Mouse (Mus musculus) hindbrain, embryonic 12.5 days (tissue): ENCODE data around the gene Nucb2. TPM values are rescaled to one million over a fixed set of nuclear protein-coding genes. Genes with fewer than 3 reads are reported as not detected.

Source experiments
- ATAC-seq: fragments of 200-750 bp; cut with Nextera tagmentation; 2 replicates; pipeline ENCODE4 v1.8.0; 2017; ENCODE audit warnings: moderate TSS enrichment; ENCODE audit not compliant: low FRiP score
- H3K27ac ChIP-seq: fragments of 300-500 bp; sonication (generic); 2 replicates; pipeline ENCODE4 v1.5.1; 2016; ENCODE audit warnings: mild to moderate bottlenecking
- H3K27me3 ChIP-seq: fragments of 300-500 bp; sonication (generic); 2 replicates; pipeline ENCODE4 v1.6.1; 2016; ENCODE audit warnings: mild to moderate bottlenecking
- H3K36me3 ChIP-seq: fragments of 300-500 bp; sonication (generic); 2 replicates; pipeline ENCODE4 v1.6.1; 2016; ENCODE audit warnings: mild to moderate bottlenecking
- H3K4me1 ChIP-seq: fragments of 300-500 bp; sonication (generic); 2 replicates; pipeline ENCODE4 v1.6.1; 2016
- H3K4me2 ChIP-seq: fragments of 300-500 bp; sonication (generic); replicated peaks from 2 replicates; pipeline ENCODE4 v1.6.1; 2016; ENCODE audit warnings: mild to moderate bottlenecking
- H3K4me3 ChIP-seq: fragments of 300-500 bp; sonication (generic); 2 replicates; pipeline ENCODE4 v1.5.1; 2016; ENCODE audit warnings: mild to moderate bottlenecking
- H3K9ac ChIP-seq: fragments of 300-500 bp; sonication (generic); 2 replicates; pipeline ENCODE4 v1.6.1; 2016; ENCODE audit warnings: mild to moderate bottlenecking, moderate library complexity
- H3K9me3 ChIP-seq: fragments of 300-500 bp; sonication (generic); replicated peaks from 2 replicates; pipeline ENCODE4 v1.6.1; 2016; ENCODE audit warnings: mild to moderate bottlenecking
- WGBS: fragments of 180-500 bp; shearing (Covaris S2); methylation state at CpG from one replicate; pipeline ENCODE4 v1.1.7; 2016; 5-methylcytosine and 5-hydroxymethylcytosine counted together
- polyA plus RNA-seq: library from polyadenylated mRNA; unstranded; fragments of >200 nt; fragmentation: Nextera tagmentation; extraction: Ambion mirVana; gene quantifications from 2 replicates; pipeline ENCODE4 v1.2.1, GENCODE M21; 2016

Nucb2 gene
- polyA plus RNA-seq, 1 experiment from 2014 or later = 15.6 TPM

DNA sequence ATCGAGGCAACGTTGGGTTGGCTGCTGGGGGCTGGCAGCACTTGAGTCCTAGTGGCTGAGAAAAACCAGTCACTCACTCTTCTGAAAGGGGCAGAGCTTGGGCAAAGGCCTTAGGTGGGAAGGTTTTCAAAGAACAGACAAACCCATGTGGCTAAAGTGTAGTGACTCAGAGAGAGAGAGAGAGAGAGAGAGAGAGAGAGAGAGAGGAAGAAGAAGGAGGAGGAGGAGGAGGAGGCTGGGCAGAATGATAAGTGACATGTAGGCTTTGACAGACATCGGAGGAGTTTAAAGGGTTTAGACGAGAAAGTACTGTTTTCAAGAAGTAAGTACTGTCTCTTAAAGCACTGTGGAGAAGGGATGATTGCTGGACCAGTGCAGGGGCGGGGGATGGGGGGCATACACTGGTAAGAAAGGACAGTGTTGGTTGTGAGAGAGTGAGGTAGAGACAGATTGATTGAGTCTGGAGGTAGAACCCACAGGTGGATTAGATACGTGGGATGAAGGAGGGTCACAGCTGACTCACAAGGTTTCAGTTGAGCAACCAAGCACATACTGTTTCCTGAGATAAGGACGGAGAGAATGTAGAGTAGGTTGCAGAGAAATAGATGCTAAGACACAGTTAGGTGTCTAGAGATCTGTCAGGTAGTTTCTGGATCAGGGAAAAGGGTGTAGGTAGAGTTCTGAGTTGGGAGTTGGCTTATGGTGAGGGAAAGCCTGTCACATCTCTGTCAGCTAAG is 10.7 kb upstream of the Nucb2 start:
- no peak overlapping the region for H3K4me2 ChIP-seq
- no peaks in the 10 kb centered on the region for H3K36me3 ChIP-seq
- H3K27ac ChIP-seq = no peak overlapping the region
- H3K4me1 ChIP-seq = no peaks in the 10 kb centered on the region
- no peak for ATAC-seq
- H3K9ac ChIP-seq = no peak overlapping the region
- 86% methylated on average over 7 of the region's 7 CpGs for WGBS
- no peaks in the 10 kb centered on the region for H3K27me3 ChIP-seq
- H3K4me3 ChIP-seq = no peak overlapping the region
- peaks cover 4% of the 10 kb centered on the region; the same call in 1 of the 2 replicates for H3K9me3 ChIP-seq

DNA sequence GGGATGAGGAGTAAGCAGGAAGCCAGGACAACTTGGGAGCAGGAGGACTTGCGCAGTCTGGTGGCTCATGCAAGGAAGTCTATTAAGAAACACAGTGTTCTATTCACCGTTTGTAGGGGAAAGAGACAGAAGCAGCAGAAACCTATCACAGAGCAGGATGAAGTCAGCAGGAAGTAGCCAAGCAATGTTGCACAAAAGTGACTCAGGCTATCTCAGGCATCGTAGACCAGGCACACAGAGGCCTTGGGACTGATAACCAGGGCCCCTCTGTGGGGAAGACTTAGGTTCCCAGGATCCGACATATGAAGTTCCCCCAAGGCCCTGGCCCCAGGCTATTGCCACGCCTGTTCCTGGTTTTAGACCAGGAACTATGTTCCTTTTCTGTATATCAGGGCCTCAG is 9.6 kb upstream of the Nucb2 start:
- 81% methylated on average over 5 of the region's 5 CpGs for WGBS
- Histone ChIP-seq H3K4me3 (no peak overlapping the region), H3K4me1 (no peaks in the 10 kb centered on the region), H3K36me3 (no peaks in the 10 kb centered on the region), H3K27me3 (no peaks in the 10 kb centered on the region), H3K9me3 (peaks cover 4% of the 10 kb centered on the region; the same call in 1 of the 2 replicates), H3K4me2 (no peak overlapping the region), H3K9ac (no peak overlapping the region), H3K27ac (no peak overlapping the region)
- ATAC-seq = no peak

DNA sequence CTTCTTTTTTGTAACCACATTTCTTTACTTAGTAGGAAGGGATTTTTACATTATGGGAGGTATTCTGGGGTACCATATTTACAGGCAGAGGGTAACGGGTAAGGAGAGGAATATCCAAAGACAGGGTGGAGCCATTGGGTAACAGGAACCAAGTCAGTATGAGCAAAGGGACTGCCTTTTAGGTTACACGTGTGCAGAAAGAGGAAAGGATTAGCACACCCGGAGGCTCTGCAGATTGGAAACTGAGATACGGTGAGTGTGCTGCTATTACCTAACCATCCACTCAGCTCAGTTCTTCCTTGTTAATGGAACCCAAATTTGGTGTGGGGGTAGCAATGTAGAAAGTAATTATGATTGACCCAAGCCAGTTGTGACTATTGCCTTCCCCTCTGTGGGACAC is 7.4 kb upstream of the Nucb2 start:
- H3K9ac ChIP-seq = no peak overlapping the region
- H3K4me2 ChIP-seq = no peak overlapping the region
- WGBS = 91% methylated on average over 4 of the region's 4 CpGs
- no peak overlapping the region for H3K27ac ChIP-seq
- H3K36me3 ChIP-seq = no peaks in the 10 kb centered on the region
- no peaks in the 10 kb centered on the region for H3K4me1 ChIP-seq
- peaks cover 4% of the 10 kb centered on the region; the same call in 1 of the 2 replicates for H3K9me3 ChIP-seq
- H3K27me3 ChIP-seq = no peaks in the 10 kb centered on the region
- H3K4me3 ChIP-seq = no peak overlapping the region
- ATAC-seq = no peak

DNA sequence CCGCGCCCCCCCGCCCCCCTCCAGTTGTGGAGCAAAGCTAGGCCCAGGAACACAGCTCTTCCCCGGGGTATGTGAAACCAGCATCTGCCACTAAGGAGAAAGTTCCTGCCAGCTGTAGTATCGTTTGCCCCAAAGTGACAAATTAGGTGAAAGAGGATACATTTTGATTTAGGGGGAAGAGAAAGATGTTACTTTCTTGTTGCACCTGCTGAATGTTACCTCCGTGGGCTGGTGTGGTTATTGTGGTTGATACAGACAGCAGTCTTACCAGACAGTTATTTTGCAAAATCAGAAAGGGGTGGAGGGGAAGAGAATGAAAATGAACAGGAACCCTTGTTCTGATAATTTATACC is 625 bp downstream of the Nucb2 start:
- Histone ChIP-seq H3K9me3 (no peaks in the 10 kb centered on the region), H3K9ac (peak overlapping the region; percentile 79), H3K4me1 (no peaks in the 10 kb centered on the region; the same call in 1 of the 2 replicates), H3K36me3 (no peaks in the 10 kb centered on the region), H3K4me3 (peak overlapping the region; percentile 60), H3K27me3 (no peaks in the 10 kb centered on the region), H3K27ac (peak overlapping the region; percentile 69), H3K4me2 (peak overlapping the region; percentile 72)
- no peak for ATAC-seq
- WGBS = 6% methylated on average over 6 of the region's 6 CpGs

DNA sequence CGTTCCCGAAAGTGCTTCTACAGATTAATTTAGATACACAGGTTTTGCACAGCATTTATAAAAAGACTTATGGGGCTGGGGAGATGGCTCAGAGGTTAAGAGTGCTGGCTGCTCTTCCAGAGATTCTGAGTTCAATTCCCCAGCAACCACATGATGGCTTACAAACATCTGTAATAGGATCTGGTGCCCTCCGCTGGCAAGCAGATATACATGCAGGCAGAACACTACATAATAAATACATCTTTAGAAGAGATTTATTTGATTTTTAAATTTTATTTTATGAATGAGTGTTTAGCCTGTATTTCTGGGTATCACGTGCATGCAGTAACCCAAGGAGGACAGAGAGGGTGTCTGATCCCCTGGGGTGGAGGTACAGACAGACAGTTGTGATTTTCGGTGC is 9.9 kb downstream of the Nucb2 start:
- 88% methylated on average over 5 of the region's 5 CpGs for WGBS
- Histone ChIP-seq H3K36me3 (no peaks in the 10 kb centered on the region), H3K4me2 (no peak overlapping the region), H3K9me3 (no peaks in the 10 kb centered on the region), H3K9ac (no peak overlapping the region), H3K27ac (no peak overlapping the region), H3K27me3 (no peaks in the 10 kb centered on the region), H3K4me3 (no peak overlapping the region), H3K4me1 (peaks cover 3% of the 10 kb centered on the region)
- ATAC-seq = no peak

DNA sequence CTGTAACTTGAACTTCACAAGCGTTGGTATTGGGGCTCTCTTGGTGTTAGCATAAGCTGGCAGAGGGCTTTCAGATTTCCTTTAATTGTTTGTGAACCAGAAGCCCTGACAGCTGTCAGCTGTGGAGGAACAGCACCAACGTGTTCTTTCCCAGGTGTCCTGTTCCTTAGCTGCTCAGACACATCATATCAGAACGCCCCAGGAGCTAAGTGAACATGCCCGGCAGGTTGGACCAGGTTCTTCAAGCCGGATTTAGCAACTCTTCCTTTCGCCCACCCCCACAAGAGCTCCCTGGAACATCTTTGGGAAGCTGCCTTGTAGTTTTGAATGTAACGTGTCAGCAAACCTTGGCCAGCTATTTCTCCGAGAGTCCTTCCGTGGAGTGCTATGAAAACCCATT is 10.4 kb downstream of the Nucb2 start:
- no peak for ATAC-seq
- 88% methylated on average over 9 of the region's 9 CpGs for WGBS

DNA sequence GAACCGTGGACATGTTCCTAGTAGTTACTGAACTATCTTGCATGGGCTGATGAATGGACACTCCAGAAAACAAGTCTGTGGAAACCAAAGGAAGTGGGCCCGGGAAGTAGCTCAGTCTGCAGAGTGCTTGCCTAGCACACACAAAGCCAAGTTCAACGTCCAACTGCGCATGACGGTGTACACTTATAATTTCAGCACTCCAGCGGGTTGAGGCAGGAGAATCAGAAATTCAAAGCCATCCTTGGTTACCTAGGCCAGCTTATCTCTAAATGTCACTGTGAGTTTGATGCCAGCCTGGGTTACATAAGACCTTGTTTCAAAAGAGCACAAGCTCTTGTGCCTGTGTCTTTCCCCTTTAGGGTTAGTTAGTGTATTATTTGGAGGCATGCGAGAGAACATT is 10.9 kb downstream of the Nucb2 start:
- H3K27ac ChIP-seq = no peak overlapping the region
- no peak for ATAC-seq
- no peaks in the 10 kb centered on the region for H3K36me3 ChIP-seq
- H3K4me3 ChIP-seq = no peak overlapping the region
- no peak overlapping the region for H3K4me2 ChIP-seq
- no peaks in the 10 kb centered on the region for H3K27me3 ChIP-seq
- peaks cover 3% of the 10 kb centered on the region for H3K4me1 ChIP-seq
- no peak overlapping the region for H3K9ac ChIP-seq
- no peaks in the 10 kb centered on the region for H3K9me3 ChIP-seq
- 91% methylated on average over 7 of the region's 7 CpGs for WGBS

More for the DNA sequence above, 10.4 kb downstream of the Nucb2 start:
- peaks cover 3% of the 10 kb centered on the region for H3K4me1 ChIP-seq
- H3K36me3 ChIP-seq = no peaks in the 10 kb centered on the region
- no peak overlapping the region for H3K4me2 ChIP-seq
- no peak overlapping the region for H3K4me3 ChIP-seq
- no peaks in the 10 kb centered on the region for H3K27me3 ChIP-seq
- H3K9ac ChIP-seq = no peak overlapping the region
- no peaks in the 10 kb centered on the region for H3K9me3 ChIP-seq
- no peak overlapping the region for H3K27ac ChIP-seq

DNA sequence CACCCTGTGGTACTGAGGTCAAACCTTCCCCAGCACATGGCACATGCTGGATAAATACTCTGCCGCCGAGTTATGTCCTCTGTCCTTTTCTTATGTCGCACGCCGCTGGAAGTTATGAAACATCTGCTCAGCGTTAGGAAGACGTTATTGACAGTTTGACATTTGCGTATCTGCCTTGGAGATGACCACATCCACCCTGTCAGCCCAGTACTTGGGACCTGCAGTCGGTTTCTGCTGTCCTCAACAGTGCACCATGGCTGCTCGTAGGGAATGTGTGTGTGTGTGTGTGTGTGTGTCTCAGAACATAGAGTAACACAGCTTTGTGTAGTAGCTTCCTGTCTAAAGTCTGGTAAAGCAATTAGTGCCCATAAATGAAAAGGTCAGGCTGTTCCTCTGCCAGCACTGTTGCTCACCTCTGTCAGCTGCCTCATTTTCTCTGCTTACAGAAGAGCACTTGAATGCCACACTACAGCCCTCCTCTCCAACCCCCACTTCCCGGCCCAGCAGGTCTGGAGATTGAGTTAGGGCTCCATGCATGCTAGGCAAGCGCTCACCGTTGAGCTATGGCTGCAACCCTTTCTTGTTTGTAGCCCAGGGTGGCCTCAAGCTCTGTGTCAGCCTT is 11.5 kb downstream of the Nucb2 start:
- H3K9me3 ChIP-seq = no peaks in the 10 kb centered on the region
- H3K36me3 ChIP-seq = no peaks in the 10 kb centered on the region
- ATAC-seq = no peak
- WGBS = 80% methylated on average over 13 of the region's 13 CpGs
- H3K4me2 ChIP-seq = no peak overlapping the region
- H3K27me3 ChIP-seq = no peaks in the 10 kb centered on the region
- H3K4me1 ChIP-seq = peaks cover 3% of the 10 kb centered on the region
- H3K4me3 ChIP-seq = no peak overlapping the region
- no peak overlapping the region for H3K9ac ChIP-seq
- no peak overlapping the region for H3K27ac ChIP-seq

DNA sequence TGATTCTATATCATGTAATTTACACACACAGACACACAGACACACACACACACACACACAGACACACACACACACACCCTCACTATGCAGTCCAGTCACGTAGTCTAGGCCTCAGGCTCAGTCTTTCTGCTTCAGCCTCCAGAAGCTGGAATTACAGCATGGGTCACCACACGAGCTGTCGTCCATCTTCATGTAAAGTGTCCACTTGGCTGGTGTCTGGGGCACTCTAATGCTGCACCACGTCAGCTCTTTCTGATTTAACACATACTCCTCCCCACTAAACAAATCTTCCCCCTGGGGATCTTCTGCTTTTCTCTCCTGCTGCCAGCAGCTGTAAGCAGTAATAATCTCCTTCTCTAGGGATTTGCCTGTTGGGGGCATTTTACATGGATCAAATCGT is 13.1 kb downstream of the Nucb2 start:
- Histone ChIP-seq H3K4me1 (peaks cover 3% of the 10 kb centered on the region), H3K4me3 (no peak overlapping the region), H3K9me3 (no peaks in the 10 kb centered on the region), H3K36me3 (0 out of 2 replicates have a peak, but pooled peaks cover 4% of the 10 kb centered on the region), H3K9ac (no peak overlapping the region), H3K4me2 (no peak overlapping the region), H3K27ac (peak overlapping the region; percentile 66), H3K27me3 (no peaks in the 10 kb centered on the region)
- 52% methylated on average over 5 of the region's 5 CpGs for WGBS
- ATAC-seq = peak; percentile 66

DNA sequence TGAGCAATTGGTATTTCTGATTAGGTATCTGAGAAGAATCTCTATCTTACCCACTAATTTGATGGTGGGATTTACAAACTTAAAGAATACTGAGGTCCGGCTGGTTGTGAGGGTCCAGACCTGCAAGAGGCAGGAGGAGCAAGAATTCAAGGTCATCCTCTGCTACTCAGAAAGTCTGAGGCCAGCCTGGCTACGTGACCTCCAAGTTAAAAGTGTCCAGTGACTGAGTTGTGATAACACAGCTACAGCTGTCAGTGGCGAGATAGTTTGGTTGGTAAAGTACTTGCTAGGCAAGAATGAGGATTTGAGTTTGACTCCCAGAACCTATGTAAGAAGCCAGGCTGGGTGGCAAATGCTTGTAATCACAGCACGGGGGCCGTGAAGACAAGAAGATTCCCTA is 14.0 kb downstream of the Nucb2 start:
- 88% methylated on average over 5 of the region's 5 CpGs for WGBS
- H3K27ac ChIP-seq = peak overlapping the region; percentile 66; the same call in 1 of the 2 replicates
- no peak for ATAC-seq

DNA sequence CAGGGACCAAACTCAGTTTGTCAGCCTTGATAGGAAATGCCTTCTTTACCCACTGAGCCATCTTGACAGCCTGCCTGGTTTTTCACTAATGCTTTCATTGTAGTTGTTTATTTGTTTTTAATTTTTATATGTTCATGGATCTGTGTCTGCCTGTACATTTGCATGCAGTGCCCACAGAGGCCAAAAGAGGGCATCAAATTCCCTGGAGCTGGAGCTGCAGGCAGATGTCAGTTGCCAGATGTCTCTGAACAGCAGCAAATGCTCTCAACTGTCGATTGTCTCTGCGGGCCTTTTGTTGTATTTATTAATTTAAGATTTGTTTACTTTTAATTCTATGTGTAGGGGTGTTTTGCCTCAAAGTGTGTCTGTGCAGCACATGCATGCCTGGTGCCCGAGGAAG is 15.6 kb downstream of the Nucb2 start:
- H3K4me1 ChIP-seq = peaks cover 3% of the 10 kb centered on the region
- H3K9me3 ChIP-seq = no peaks in the 10 kb centered on the region
- no peak overlapping the region for H3K9ac ChIP-seq
- no peak overlapping the region for H3K4me3 ChIP-seq
- H3K27ac ChIP-seq = no peak overlapping the region
- H3K36me3 ChIP-seq = peaks cover 22% of the 10 kb centered on the region
- no peak overlapping the region for H3K4me2 ChIP-seq
- WGBS = 65% methylated on average over 3 of the region's 3 CpGs
- no peak for ATAC-seq
- no peaks in the 10 kb centered on the region for H3K27me3 ChIP-seq

More for the DNA sequence above, 14.0 kb downstream of the Nucb2 start:
- no peak overlapping the region for H3K4me2 ChIP-seq
- H3K4me1 ChIP-seq = peaks cover 3% of the 10 kb centered on the region
- no peak overlapping the region for H3K4me3 ChIP-seq
- H3K9me3 ChIP-seq = no peaks in the 10 kb centered on the region
- no peaks in the 10 kb centered on the region for H3K27me3 ChIP-seq
- H3K36me3 ChIP-seq = peaks cover 12% of the 10 kb centered on the region; the same call in 1 of the 2 replicates
- H3K9ac ChIP-seq = no peak overlapping the region

DNA sequence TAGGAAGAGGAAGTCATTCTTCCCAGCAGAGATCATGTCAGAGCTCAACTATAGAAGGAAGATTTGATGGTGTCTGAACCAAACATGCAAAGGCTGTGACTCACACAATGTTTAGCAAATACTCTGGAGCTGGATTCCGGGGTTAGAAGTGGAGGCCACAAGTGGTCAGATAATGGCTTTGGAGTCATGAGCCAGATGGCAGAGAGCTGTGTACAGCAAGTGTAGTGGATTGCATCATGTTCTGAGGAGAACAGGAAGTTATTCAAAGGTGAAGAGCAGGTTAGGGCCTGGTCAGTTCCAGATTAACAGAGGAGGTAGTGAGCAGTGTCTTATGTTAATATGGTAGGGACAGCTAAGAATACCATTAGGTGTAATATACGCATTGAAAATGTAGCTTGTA is 20.4 kb downstream of the Nucb2 start:
- 97% methylated on average over 2 of the region's 2 CpGs for WGBS
- Histone ChIP-seq H3K4me2 (no peak overlapping the region), H3K4me3 (no peak overlapping the region), H3K27me3 (no peaks in the 10 kb centered on the region), H3K27ac (no peak overlapping the region), H3K9me3 (no peaks in the 10 kb centered on the region), H3K4me1 (no peaks in the 10 kb centered on the region), H3K9ac (no peak overlapping the region), H3K36me3 (peaks cover 49% of the 10 kb centered on the region)
- ATAC-seq = no peak

DNA sequence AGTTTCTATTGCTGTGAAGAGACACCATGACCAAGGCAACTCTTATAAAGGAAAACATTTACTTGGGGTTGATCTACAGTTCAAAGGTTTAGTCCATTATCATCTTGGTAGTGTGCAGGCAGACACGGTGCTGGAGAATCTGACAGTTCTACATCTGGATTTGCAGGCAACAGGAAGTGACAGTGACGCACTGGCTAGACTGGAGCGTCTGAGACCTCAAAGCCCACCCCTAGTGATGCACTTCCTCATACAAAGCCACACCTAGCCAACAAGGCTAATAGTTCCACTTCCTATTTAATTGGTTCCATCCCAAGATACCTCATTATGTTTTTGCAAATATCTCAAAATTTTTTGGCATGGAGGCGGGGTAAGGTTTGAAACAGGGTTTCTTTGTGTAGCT is 25.6 kb downstream of the Nucb2 start:
- H3K4me1 ChIP-seq = no peaks in the 10 kb centered on the region
- no peak for ATAC-seq
- no peak overlapping the region for H3K9ac ChIP-seq
- H3K36me3 ChIP-seq = peaks cover 39% of the 10 kb centered on the region
- no peak overlapping the region for H3K4me3 ChIP-seq
- no peaks in the 10 kb centered on the region for H3K9me3 ChIP-seq
- H3K27me3 ChIP-seq = no peaks in the 10 kb centered on the region
- WGBS = 83% methylated on average over 4 of the region's 4 CpGs
- H3K27ac ChIP-seq = no peak overlapping the region
- H3K4me2 ChIP-seq = no peak overlapping the region
